Mouse (Mus musculus) heart, adult 2 months (tissue): ENCODE data around the gene Hoxb4. TPM values are rescaled to one million over a fixed set of nuclear protein-coding genes. Genes with fewer than 3 reads are reported as not detected.

Experiments
- DNase-seq, 2 experiments: peaks; one replicate each; pipeline ENCODE4 v3.0.0; 2021
- H3K27ac ChIP-seq: fragments of 200-600 bp; 2 replicates; pipeline ENCODE4 v1.8.1; 2022
- H3K27me3 ChIP-seq: fragments of 200-500 bp; 2 replicates; pipeline ENCODE4 v1.6.1; 2012; ENCODE audit warnings: mild to moderate bottlenecking, low read length, inconsistent platforms, mixed read lengths; ENCODE audit not compliant: control insufficient read depth, insufficient read depth
- H3K36me3 ChIP-seq: fragments of 200-500 bp; 2 replicates; pipeline ENCODE4 v1.6.1; 2012; ENCODE audit warnings: low read length, inconsistent platforms; ENCODE audit not compliant: control insufficient read depth, insufficient read depth
- H3K4me1 ChIP-seq: fragments of 200-500 bp; 2 replicates; pipeline ENCODE4 v1.6.1; 2011; ENCODE audit warnings: low read length; ENCODE audit not compliant: control insufficient read depth, insufficient read depth
- H3K4me3 ChIP-seq: fragments of 200-600 bp; 2 replicates; pipeline ENCODE4 v1.8.1; 2022
- H3K79me2 ChIP-seq: fragments of 200-500 bp; replicated peaks from 2 replicates; pipeline ENCODE4 v1.6.1; 2012; ENCODE audit warnings: mild to moderate bottlenecking, inconsistent platforms, low read length, moderate library complexity, mixed read lengths; ENCODE audit not compliant: control insufficient read depth, insufficient read depth
- H3K9ac ChIP-seq: fragments of 200-500 bp; 2 replicates; pipeline ENCODE4 v1.6.1; 2012; ENCODE audit warnings: low read depth, mild to moderate bottlenecking, control low read depth, inconsistent platforms, low read length, mixed read lengths
- CTCF ChIP-seq: fragments of 200-600 bp; IDR thresholded peaks from 2 replicates; pipeline ENCODE4 v1.8.1; 2022; ENCODE audit warnings: antibody characterized with exemption, mild to moderate bottlenecking, moderate library complexity
- EP300 ChIP-seq: fragments of 200-500 bp; IDR thresholded peaks from 2 replicates; pipeline ENCODE4 v1.6.1; 2011; ENCODE audit warnings: low read depth, low read length, control low read depth; ENCODE audit not compliant: insufficient read depth
- POLR2A ChIP-seq: fragments of 200-500 bp; IDR thresholded peaks from 2 replicates; pipeline ENCODE4 v1.6.1; 2011; ENCODE audit warnings: mild to moderate bottlenecking, low read depth, low read length, control low read depth; ENCODE audit not compliant: insufficient read depth
- WGBS: fragments of 180-500 bp; shearing (Covaris S2); methylation state at CpG from one replicate; pipeline ENCODE4 v1.1.7; 2018; 5-methylcytosine and 5-hydroxymethylcytosine counted together
- intact Hi-C: fragments of 180-260 bp; cut with DNase I; formaldehyde crosslinking; loops from one replicate; pipeline ENCODE4 v1.15.1; 2025
- polyA plus RNA-seq: library from polyadenylated mRNA; depleted of rRNA; stranded (reverse); fragments of >200 nt; gene quantifications from 2 replicates; pipeline ENCODE4 v1.2.3, GENCODE M21; 2012
- total RNA-seq, 2 experiments: library from RNA; stranded (reverse); gene quantifications; 2 replicates each; pipeline ENCODE4 v1.2.3; 2021

The Hoxb4 gene
- total and polyA plus RNA-seq, 3 experiments, result 0.63 to 1.1 (median 0.75) TPM

- no peaks in the 10 kb centered on the region for H3K79me2 ChIP-seq
- no peak for DNase-seq
- H3K9ac ChIP-seq, result no peak overlapping the region
- no peak overlapping the region for H3K4me3 ChIP-seq
- intact Hi-C loops, result no loop called here
- 26% methylated on average over 17 of the region's 17 CpGs for WGBS
- H3K27ac ChIP-seq, result no peak overlapping the region
- no peaks in the 10 kb centered on the region for H3K4me1 ChIP-seq
- no peak for TF ChIP-seq POLR2A
- no peak for TF ChIP-seq EP300
- TF ChIP-seq CTCF, result no peak
- no peaks in the 10 kb centered on the region for H3K36me3 ChIP-seq
- peaks cover 14% of the 10 kb centered on the region for H3K27me3 ChIP-seq
Measured at GRCm38 (mm10) chr11:96333241-96334001, 15.4 kb downstream of the Hoxb4 start.

GRCm38 (mm10) chr11:96334002-96334364 lies 15.9 kb downstream of the Hoxb4 start:
- no peak overlapping the region for H3K27ac ChIP-seq
- no peak for TF ChIP-seq EP300
- no peak for TF ChIP-seq POLR2A
- TF ChIP-seq CTCF, result no peak
- no peaks in the 10 kb centered on the region for H3K36me3 ChIP-seq
- no peaks in the 10 kb centered on the region for H3K4me1 ChIP-seq
- DNase-seq, result no peak
- H3K4me3 ChIP-seq, result no peak overlapping the region
- H3K27me3 ChIP-seq, result peaks cover 14% of the 10 kb centered on the region
- intact Hi-C loops, result no loop called here
- 31% methylated on average over 2 of the region's 2 CpGs for WGBS
- H3K79me2 ChIP-seq, result no peaks in the 10 kb centered on the region
- H3K9ac ChIP-seq, result no peak overlapping the region

GRCm38 (mm10) chr11:96334998-96335397 lies 16.9 kb downstream of the Hoxb4 start:
- Histone ChIP-seq H3K4me3 (no peak overlapping the region), H3K4me1 (no peaks in the 10 kb centered on the region), H3K27ac (no peak overlapping the region), H3K79me2 (no peaks in the 10 kb centered on the region), H3K9ac (no peak overlapping the region), H3K36me3 (no peaks in the 10 kb centered on the region), H3K27me3 (peaks cover 14% of the 10 kb centered on the region)
- WGBS, result 55% methylated on average over 3 of the region's 3 CpGs
- TF ChIP-seq EP300 (no peak), POLR2A (no peak), CTCF (no peak)
- DNase-seq, result no peak
- intact Hi-C loops, result no loop called here

GRCm38 (mm10) chr11:96336597-96336996 lies 18.5 kb downstream of the Hoxb4 start:
- Histone ChIP-seq H3K36me3 (no peaks in the 10 kb centered on the region), H3K27ac (no peak overlapping the region), H3K4me3 (no peak overlapping the region), H3K79me2 (no peaks in the 10 kb centered on the region), H3K27me3 (peaks cover 20% of the 10 kb centered on the region), H3K9ac (no peak overlapping the region), H3K4me1 (no peaks in the 10 kb centered on the region)
- no peak for TF ChIP-seq EP300
- TF ChIP-seq CTCF, result no peak
- TF ChIP-seq POLR2A, result no peak
- 34% methylated on average over 2 of the region's 2 CpGs for WGBS
- intact Hi-C loops, result no loop called here
- no peak for DNase-seq

- Histone ChIP-seq H3K9ac (no peak overlapping the region), H3K27me3 (peaks cover 24% of the 10 kb centered on the region), H3K27ac (no peak overlapping the region), H3K79me2 (no peaks in the 10 kb centered on the region), H3K4me1 (no peaks in the 10 kb centered on the region), H3K36me3 (no peaks in the 10 kb centered on the region), H3K4me3 (no peak overlapping the region)
- intact Hi-C loops, result no loop called here
- DNase-seq, result no peak
- WGBS, result 23% methylated on average over 6 of the region's 6 CpGs
- TF ChIP-seq POLR2A (no peak), CTCF (no peak), EP300 (no peak)
Measured at GRCm38 (mm10) chr11:96337026-96337425, 19.0 kb downstream of the Hoxb4 start.
